In genomic region chr13:59856286-59857070, GRCm38 (mm10) we compare ENCODE assay signal across 9 mouse cellular contexts. TPM values are rescaled to one million over a fixed set of nuclear protein-coding genes. Genes with fewer than 3 reads are reported as not detected.
DNase-seq lines count a peak whose midpoint lies in the region; ATAC-seq and TF ChIP-seq lines count a peak whose summit lies in the region.
"Had no signal": no experiment of that assay in that cellular context is flagged by ENCODE, and none has a peak within 500 bp of the region (broad histone marks: within the 10 kb centered on the region; RNA-seq: fewer than 3 reads in every experiment).

No protein-coding gene starts in this region.

- dilution Hi-C loops in CH12.LX (cut with MboI; ENCODE audit: extremely low pct_ligation_motif_present, extremely low pct_unique_long_range_greater_than_20kb, low sequenced_read_pairs), result no loop called here

- ATAC-seq in hindbrain, embryonic 14.5 days (ENCODE audit: low FRiP score), result no peak
- ATAC-seq in hindbrain, embryonic 12.5 days (ENCODE audit: low FRiP score), result no peak
- ATAC-seq in frontal cortex, adult (ENCODE audit: low TSS enrichment), result peak; percentile 97
- 0 out of 2 replicates have a peak, but pooled peaks have one; percentile 27 for ATAC-seq in kidney, embryonic 16.5 days (ENCODE audit: low FRiP score, low TSS enrichment)
- ATAC-seq in lung, embryonic 14.5 days (ENCODE audit: insufficient read depth), result 0 out of 2 replicates have a peak, but pooled peaks have one; percentile 32
- peak; percentile 54; the same call in 1 of the 2 replicates for ATAC-seq in stomach, postnatal 0 days (ENCODE audit: low FRiP score, low TSS enrichment)

- peak; percentile 61 for TF ChIP-seq RAD21 in CH12.LX (IDR thresholded peaks at IDR 0.05; ENCODE audit: low read depth, low read length)

- TF ChIP-seq POLR2A in CH12.LX (IDR thresholded peaks at IDR 0.05; ENCODE audit: low read depth, low read length), result no peak
- no peak for TF ChIP-seq POLR2A in brain, embryonic 14.5 days (IDR thresholded peaks at IDR 0.05; ENCODE audit: borderline replicate concordance, extremely low read depth, insufficient read depth, insufficient read length, poor library complexity, severe bottlenecking)

- no peak overlapping the region for H3K9ac ChIP-seq in hindbrain, embryonic 14.5 days
- H3K9ac ChIP-seq in hindbrain, embryonic 12.5 days, result no peak overlapping the region
- no peak overlapping the region for H3K9ac ChIP-seq in CH12.LX (ENCODE audit: insufficient read depth, low read depth)
- no peak overlapping the region for H3K9ac ChIP-seq in kidney, embryonic 16.5 days (replicated peaks; ENCODE audit: low read length)
- no peak overlapping the region for H3K9ac ChIP-seq in lung, embryonic 14.5 days
- no peak overlapping the region for H3K9ac ChIP-seq in stomach, postnatal 0 days (ENCODE audit: low read length)
- H3K9ac ChIP-seq: limb, embryonic 15.5 days had no signal

- no peak overlapping the region for H3K4me3 ChIP-seq in hindbrain, embryonic 14.5 days (replicated peaks; ENCODE audit: low read length)
- H3K4me3 ChIP-seq in hindbrain, embryonic 12.5 days, result no peak overlapping the region
- H3K4me3 ChIP-seq in CH12.LX (replicated peaks in 1 of 3; ENCODE audit: low read depth in 2 of 3, low read length in 2 of 3, poor library complexity in 1 of 3), result no peak overlapping the region
- H3K4me3 ChIP-seq in kidney, embryonic 16.5 days (ENCODE audit: low read length), result no peak overlapping the region
- H3K4me3 ChIP-seq in lung, embryonic 14.5 days (ENCODE audit: low read depth, low read length), result no peak overlapping the region
- no peak overlapping the region for H3K4me3 ChIP-seq in stomach, postnatal 0 days (ENCODE audit: low read depth, low read length)
- H3K4me3 ChIP-seq: limb, embryonic 15.5 days had no signal

- no peaks in the 10 kb centered on the region for H3K4me1 ChIP-seq in hindbrain, embryonic 14.5 days (replicated peaks; ENCODE audit: control insufficient read depth, insufficient read depth, low read length)
- no peaks in the 10 kb centered on the region for H3K4me1 ChIP-seq in hindbrain, embryonic 12.5 days
- H3K4me1 ChIP-seq in CH12.LX (ENCODE audit: control insufficient read depth in 1 of 2, insufficient read depth in 2 of 2), result no peaks in the 10 kb centered on the region
- no peaks in the 10 kb centered on the region for H3K4me1 ChIP-seq in kidney, embryonic 16.5 days (ENCODE audit: insufficient read depth, low read length)
- H3K4me1 ChIP-seq in lung, embryonic 14.5 days (ENCODE audit: insufficient read depth), result no peaks in the 10 kb centered on the region
- no peaks in the 10 kb centered on the region for H3K4me1 ChIP-seq in stomach, postnatal 0 days (replicated peaks; ENCODE audit: control insufficient read depth, insufficient read depth)
- H3K4me1 ChIP-seq: limb, embryonic 15.5 days had no signal

- H3K79me2 ChIP-seq in CH12.LX (replicated peaks; ENCODE audit: control insufficient read depth, extremely low read depth, insufficient read depth, poor library complexity, severe bottlenecking), result no peaks in the 10 kb centered on the region

- in situ Hi-C loops in CH12.LX (cut with MboI; ENCODE audit: low pct_ligation_motif_present, low pct_unique_long_range_greater_than_20kb, low sequenced_read_pairs), result no loop called here

- H3K9me3 ChIP-seq in hindbrain, embryonic 14.5 days (ENCODE audit: control insufficient read depth, low read length), result no peaks in the 10 kb centered on the region
- no peaks in the 10 kb centered on the region for H3K9me3 ChIP-seq in hindbrain, embryonic 12.5 days (replicated peaks)
- peaks cover 5% of the 10 kb centered on the region for H3K9me3 ChIP-seq in CH12.LX (replicated peaks; ENCODE audit: low read length)
- no peaks in the 10 kb centered on the region for H3K9me3 ChIP-seq in kidney, embryonic 16.5 days (ENCODE audit: low read length)
- H3K9me3 ChIP-seq in lung, embryonic 14.5 days (ENCODE audit: low read depth, low read length), result peaks cover 4% of the 10 kb centered on the region; the same call in 1 of the 2 replicates
- no peaks in the 10 kb centered on the region for H3K9me3 ChIP-seq in stomach, postnatal 0 days (ENCODE audit: control insufficient read depth, low read length)
- H3K9me3 ChIP-seq: limb, embryonic 15.5 days had no signal

- H3K4me2 ChIP-seq in hindbrain, embryonic 14.5 days (replicated peaks), result no peak overlapping the region
- no peak overlapping the region for H3K4me2 ChIP-seq in hindbrain, embryonic 12.5 days (replicated peaks)
- H3K4me2 ChIP-seq in CH12.LX (ENCODE audit: insufficient read depth, low read depth, poor library complexity, severe bottlenecking), result no peak overlapping the region
- H3K4me2 ChIP-seq in kidney, embryonic 16.5 days (replicated peaks; ENCODE audit: low read depth, low read length), result no peak overlapping the region
- no peak overlapping the region for H3K4me2 ChIP-seq in lung, embryonic 14.5 days
- H3K4me2 ChIP-seq in stomach, postnatal 0 days (replicated peaks; ENCODE audit: low read depth), result no peak overlapping the region
- H3K4me2 ChIP-seq: limb, embryonic 15.5 days had no signal

- peak; percentile 53 to 64; a peak in 3 of 4 replicates for TF ChIP-seq CTCF in CH12.LX (conservative IDR thresholded peaks at IDR 0.05 in 1 of 2, IDR thresholded peaks at IDR 0.05 in 1 of 2; ENCODE audit: low read depth in 2 of 2, low read length in 2 of 2)
- TF ChIP-seq CTCF in brain, embryonic 14.5 days (IDR thresholded peaks at IDR 0.05; ENCODE audit: borderline replicate concordance, extremely low read depth, insufficient read depth, insufficient read length), result peak; percentile 90
- TF ChIP-seq CTCF in lung, embryonic 14.5 days (IDR thresholded peaks at IDR 0.05; ENCODE audit: low read depth), result peak; percentile 89
- peak; percentile 90 for TF ChIP-seq CTCF in stomach, postnatal 0 days (IDR thresholded peaks at IDR 0.05; ENCODE audit: low read depth)

- peak; percentile 62 for DNase-seq in hindbrain, embryonic 14.5 days (ENCODE audit: low spot score)
- peak; percentile 24 for DNase-seq in CH12.LX (ENCODE audit: extremely low read depth)
- DNase-seq in brain, embryonic 14.5 days (ENCODE audit: low read depth), result peak; percentile 72
- peak; percentile 78 for DNase-seq in lung, embryonic 14.5 days
- peak; percentile 62 for DNase-seq in stomach, postnatal 0 days (ENCODE audit: low spot score)

- TF ChIP-seq EP300 in CH12.LX (IDR thresholded peaks at IDR 0.05; ENCODE audit: low read length), result no peak
- no peak for TF ChIP-seq EP300 in stomach, postnatal 0 days (optimal IDR thresholded peaks at IDR 0.05)

- H3K27ac ChIP-seq in hindbrain, embryonic 14.5 days, result no peak overlapping the region
- no peak overlapping the region for H3K27ac ChIP-seq in hindbrain, embryonic 12.5 days
- H3K27ac ChIP-seq in CH12.LX (ENCODE audit: insufficient read depth, low read depth), result no peak overlapping the region
- H3K27ac ChIP-seq in kidney, embryonic 16.5 days (ENCODE audit: low read length), result no peak overlapping the region
- no peak overlapping the region for H3K27ac ChIP-seq in lung, embryonic 14.5 days (ENCODE audit: low read depth)
- H3K27ac ChIP-seq in stomach, postnatal 0 days (replicated peaks), result no peak overlapping the region
- H3K27ac ChIP-seq: limb, embryonic 15.5 days had no signal

- no peaks in the 10 kb centered on the region for H3K36me3 ChIP-seq in hindbrain, embryonic 14.5 days (replicated peaks; ENCODE audit: control insufficient read depth, insufficient read depth)
- no peaks in the 10 kb centered on the region for H3K36me3 ChIP-seq in hindbrain, embryonic 12.5 days
- H3K36me3 ChIP-seq in CH12.LX (replicated peaks in 1 of 2; ENCODE audit: control insufficient read depth in 1 of 2, insufficient read depth in 1 of 2, low read length in 1 of 2), result no peaks in the 10 kb centered on the region
- H3K36me3 ChIP-seq in kidney, embryonic 16.5 days (ENCODE audit: insufficient read depth, low read length), result no peaks in the 10 kb centered on the region
- no peaks in the 10 kb centered on the region for H3K36me3 ChIP-seq in lung, embryonic 14.5 days (ENCODE audit: insufficient read depth)
- no peaks in the 10 kb centered on the region for H3K36me3 ChIP-seq in stomach, postnatal 0 days (ENCODE audit: control insufficient read depth, insufficient read depth, low read length)
- H3K36me3 ChIP-seq: limb, embryonic 15.5 days had no signal

- H3K27me3 ChIP-seq in hindbrain, embryonic 14.5 days (ENCODE audit: control insufficient read depth, insufficient read depth, low read length), result no peaks in the 10 kb centered on the region
- H3K27me3 ChIP-seq in hindbrain, embryonic 12.5 days, result peaks cover 6% of the 10 kb centered on the region; the same call in 1 of the 2 replicates
- H3K27me3 ChIP-seq in CH12.LX (replicated peaks), result peaks cover 6% of the 10 kb centered on the region
- H3K27me3 ChIP-seq in kidney, embryonic 16.5 days (ENCODE audit: insufficient read depth, low read length), result no peaks in the 10 kb centered on the region
- peaks cover 9% of the 10 kb centered on the region; the same call in 1 of the 2 replicates for H3K27me3 ChIP-seq in lung, embryonic 14.5 days (ENCODE audit: insufficient read depth, low read length)
- no peaks in the 10 kb centered on the region for H3K27me3 ChIP-seq in stomach, postnatal 0 days (ENCODE audit: control insufficient read depth, insufficient read depth, low read length)
- H3K27me3 ChIP-seq: limb, embryonic 15.5 days had no signal

- 56% methylated on average over 20 of the region's 20 CpGs for WGBS in hindbrain, embryonic 14.5 days
- 54% methylated on average over 20 of the region's 20 CpGs for WGBS in hindbrain, embryonic 12.5 days
- 56% methylated on average over 20 of the region's 20 CpGs for WGBS in kidney, embryonic 16.5 days
- WGBS in lung, embryonic 14.5 days, result 51% methylated on average over 20 of the region's 20 CpGs
- 50% methylated on average over 20 of the region's 20 CpGs for WGBS in stomach, postnatal 0 days

TF ChIP-seq in CH12.LX, 34 proteins besides CTCF, POLR2A, EP300 and RAD21 (continues in another document):
- TF ChIP-seq MYC (IDR thresholded peaks at IDR 0.05; ENCODE audit: low read depth, low read length), result no peak
- no peak for TF ChIP-seq JUN (IDR thresholded peaks at IDR 0.05; ENCODE audit: insufficient read depth, low read depth, low read length)
- no peak for TF ChIP-seq POLR2AphosphoS2 (IDR thresholded peaks at IDR 0.05; ENCODE audit: low read depth, low read length)
- TF ChIP-seq PAX5 (IDR thresholded peaks at IDR 0.05; ENCODE audit: low read length), result no peak
- TF ChIP-seq JUND (conservative IDR thresholded peaks at IDR 0.05; ENCODE audit: low read depth, low read length), result no peak

RNA-seq across cellular contexts. Expression of gene Tut7, which starts 33.5 kb away (rescaled TPM):
- polyA plus RNA-seq in hindbrain, embryonic 14.5 days (2014; fragmentation: Nextera tagmentation; extraction: Ambion mirVana), result 42.8 and 43.1 TPM in 2 replicates
- polyA plus RNA-seq in hindbrain, embryonic 12.5 days (2016; fragmentation: Nextera tagmentation; extraction: Ambion mirVana), result 62.9 and 70.8 TPM in 2 replicates
- total RNA-seq in CH12.LX (2012; rRNA removed) (17.9 and 18.1 TPM in 2 replicates), CH12.LX (2014; rRNA removed) (14.3 and 15.4 TPM in 2 replicates)
- 21.5 and 21.6 TPM in 2 replicates for polyA plus RNA-seq in CH12.LX (2012; ENCODE audit: insufficient read length, low read depth)
- 33.1 and 40.2 TPM in 2 replicates for polyA plus RNA-seq in brain, embryonic 14.5 days (2012; rRNA removed)
- 43.0 and 47.2 TPM in 2 replicates for polyA plus RNA-seq in kidney, embryonic 16.5 days (2015; fragmentation: Nextera tagmentation; extraction: Ambion mirVana)
- polyA plus RNA-seq in lung, embryonic 14.5 days (2014; fragmentation: Nextera tagmentation; extraction: Ambion mirVana), result 44.3 and 44.6 TPM in 2 replicates
- 29.1 and 31.6 TPM in 2 replicates for polyA plus RNA-seq in stomach, postnatal 0 days (2015; fragmentation: Nextera tagmentation; extraction: Ambion mirVana)

Comparison
In these comparisons a context has a peak if more than half of its experiments do, and no peak if none do; other contexts are left out.
1. ATAC-seq: peak in frontal cortex, adult (single experiment), kidney, embryonic 16.5 days (single experiment), lung, embryonic 14.5 days (single experiment) and stomach, postnatal 0 days (single experiment); none in hindbrain, embryonic 14.5 days (single experiment) and hindbrain, embryonic 12.5 days (single experiment).
2. DNase-seq: peak in every context shown above with its lines; median percentile 78 in lung, embryonic 14.5 days; 72 in brain, embryonic 14.5 days; 62 in hindbrain, embryonic 14.5 days; 62 in stomach, postnatal 0 days; 24 in CH12.LX.
3. Peak in every context shown above with its lines, with median percentiles within 50 percentile points of each other: CTCF ChIP-seq.